Mouse (Mus musculus) erythroblast, adult 5-6 weeks (primary cell): ENCODE data around the gene Gm3269. TPM values are rescaled to one million over a fixed set of nuclear protein-coding genes. Genes with fewer than 3 reads are reported as not detected.
"Not testable (repeated sequence)": the region's sequence is repeated elsewhere in the genome, so short reads cannot be mapped to it uniquely, and the experiment has no call there.

ENCODE experiments used
- ATAC-seq: replicated peaks from 2 replicates; pipeline ENCODE4 v1.8.0; 2016; ENCODE audit warnings: moderate number of reproducible peaks, mild to moderate bottlenecking, moderate TSS enrichment, inconsistent platforms; ENCODE audit not compliant: poor library complexity, low FRiP score, severe bottlenecking
- total RNA-seq, 2 experiments: library from RNA; stranded (forward) in 1 of 2; stranded (reverse) in 1 of 2; fragments of 150-400 nt in 1 of 2; fragments of 200-764, 138-1000 nt in 1 of 2; gene quantifications; 2 replicates each; pipeline versions ENCODE4 v1.2.3 to v1.2.4; 2015 to 2017; ENCODE audit warnings: low replicate concordance in 2 of 2

The Gm3269 gene
- total RNA-seq (2015; ENCODE audit: low replicate concordance) (not detected in 2 replicates), total RNA-seq (2017; ENCODE audit: low replicate concordance) (not detected in 2 replicates)

DNA sequence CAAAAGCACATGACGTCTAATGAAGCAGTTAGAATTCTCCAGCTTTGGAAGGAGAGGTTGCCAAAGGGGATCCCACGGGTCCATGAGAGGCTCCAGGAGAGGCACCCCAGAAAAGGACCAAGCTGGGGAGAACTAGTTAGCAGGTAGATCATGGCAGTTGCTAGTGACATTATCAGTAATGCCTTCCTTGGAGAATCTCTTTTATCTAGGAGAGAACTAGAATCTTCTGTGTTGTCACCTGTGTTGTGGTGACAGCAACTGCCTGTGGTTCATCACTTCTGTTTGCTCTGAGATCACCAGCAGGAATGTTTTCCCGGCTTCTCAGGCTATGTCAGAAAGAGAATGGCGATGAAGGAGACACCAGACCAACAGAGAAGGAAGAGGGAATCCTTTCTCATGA is at the start of gene Gm3269:
Gene Gm3269 (plus strand): TSS at position 301 of the 400 bp plus-strand sequence.
- not testable (repeated sequence) for ATAC-seq

GRCm38 (mm10) chr14:4806421-4806820 is 31.5 kb upstream of the Gm3269 start:
- ATAC-seq = not testable (repeated sequence)

DNA sequence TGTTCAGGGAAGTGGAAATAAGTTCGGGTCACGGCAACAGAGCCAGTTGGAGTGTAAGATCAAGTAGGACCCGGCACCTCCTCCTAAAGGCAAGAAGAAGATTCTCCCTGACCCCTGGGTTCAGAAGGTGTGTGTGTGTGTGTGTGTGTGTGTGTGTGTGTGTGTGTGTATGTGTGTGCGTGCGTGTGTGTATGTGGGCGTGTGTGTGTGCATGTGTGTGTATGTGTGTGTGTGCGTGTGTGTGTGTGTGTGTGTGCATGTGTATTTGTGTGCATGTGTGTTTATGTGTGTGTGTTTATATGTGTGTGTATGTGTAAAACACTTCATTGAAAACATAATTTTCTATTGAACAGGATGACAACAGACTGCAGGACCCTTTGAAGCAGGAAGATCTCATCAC is 16.0 kb upstream of the Gm3269 start:
- not testable (repeated sequence) for ATAC-seq

DNA sequence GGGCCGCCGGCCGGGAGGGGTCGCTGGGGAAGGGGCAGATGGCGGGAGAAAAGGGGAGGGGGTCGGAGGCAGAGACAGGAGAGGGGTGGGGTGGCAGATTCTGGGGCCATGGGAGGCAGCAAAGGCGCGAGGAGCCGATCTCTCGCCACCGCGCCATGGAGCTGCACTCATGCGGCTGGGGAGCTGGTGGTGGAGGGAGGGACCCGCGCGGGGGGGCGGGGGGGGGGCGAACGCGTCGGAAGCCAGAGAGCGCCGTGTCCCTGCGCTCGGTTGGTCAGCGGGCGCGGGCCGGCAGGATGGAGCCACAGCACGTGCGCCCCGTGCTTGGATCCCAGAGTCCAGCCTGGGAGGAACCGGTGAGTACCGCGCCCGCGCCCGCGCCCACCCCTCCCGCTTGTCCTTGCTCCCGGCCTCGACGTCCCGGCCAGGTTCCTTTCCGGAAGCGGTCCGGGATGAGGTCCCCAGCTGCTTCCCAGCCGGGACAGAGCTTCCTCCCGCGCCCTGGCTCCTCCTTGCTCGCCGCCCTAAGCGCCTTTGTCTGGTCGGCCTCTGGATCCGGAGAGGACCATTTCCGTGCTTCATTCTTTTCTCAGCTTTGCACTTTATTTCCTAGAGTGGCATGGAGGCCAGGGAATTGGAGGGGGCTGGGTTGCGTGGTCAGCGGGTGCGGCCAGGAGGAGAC is 17.5 kb downstream of the Gm3269 start, which contains the start of gene Gm3264:
Gene Gm3264 (plus strand): TSS at position 278 of the 682 bp plus-strand sequence.
- ATAC-seq = not testable (repeated sequence)

DNA sequence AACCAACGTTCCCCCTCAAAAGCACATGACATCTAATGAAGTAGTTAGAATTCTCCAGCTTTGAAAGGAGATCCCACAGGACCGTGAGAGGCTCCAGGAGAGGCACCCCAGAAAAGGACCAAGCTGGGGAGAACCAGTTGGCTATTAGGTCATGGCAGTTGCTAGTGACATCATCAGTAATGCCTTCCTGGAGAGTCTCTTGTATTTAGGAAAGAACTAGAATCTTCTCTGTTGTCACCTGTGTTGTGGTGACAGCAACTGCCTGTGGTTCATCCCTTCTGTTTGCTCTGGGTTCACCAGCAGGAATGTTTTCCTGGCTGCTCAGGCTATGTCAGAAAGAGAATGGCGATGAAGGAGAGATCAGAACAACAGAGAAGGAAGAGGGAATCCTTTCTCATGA is 54.2 kb downstream of the Gm3269 start, which contains the start of gene Gm3278:
Gene Gm3278 (plus strand): TSS at position 301 of the 400 bp plus-strand sequence.
- ATAC-seq = not testable (repeated sequence)

Other genes with a start within 250 kb of the Gm3269 start
- not detected in 2 replicates for gene Gm8159, start 205.8 kb upstream of the Gm3269 start, total RNA-seq (2015; ENCODE audit: low replicate concordance)
- 2.1 TPM in 1 of 2 replicates, not detected in the other for gene Gm8159, start 205.8 kb upstream of the Gm3269 start, total RNA-seq (2017; ENCODE audit: low replicate concordance)
- not detected in 2 replicates for gene Gm3239, start 173.9 kb upstream of the Gm3269 start, total RNA-seq (2015; ENCODE audit: low replicate concordance)
- gene Gm3239, start 173.9 kb upstream of the Gm3269 start, total RNA-seq (2017; ENCODE audit: low replicate concordance) = not detected in 2 replicates
- not detected in 2 replicates for gene Gm7876, start 128.9 kb upstream of the Gm3269 start, total RNA-seq (2015; ENCODE audit: low replicate concordance)
- gene Gm7876, start 128.9 kb upstream of the Gm3269 start, total RNA-seq (2017; ENCODE audit: low replicate concordance) = not detected in 2 replicates
- not detected in 2 replicates for gene Gm3252, start 111.3 kb upstream of the Gm3269 start, total RNA-seq (2015; ENCODE audit: low replicate concordance)
- gene Gm3252, start 111.3 kb upstream of the Gm3269 start, total RNA-seq (2017; ENCODE audit: low replicate concordance) = not detected in 2 replicates
- gene Gm9602, start 61.8 kb upstream of the Gm3269 start, total RNA-seq (2015; ENCODE audit: low replicate concordance) = not detected in 2 replicates
- gene Gm9602, start 61.8 kb upstream of the Gm3269 start, total RNA-seq (2017; ENCODE audit: low replicate concordance) = not detected in 2 replicates
- gene Gm3264, start 17.5 kb downstream of the Gm3269 start, total RNA-seq (2015; ENCODE audit: low replicate concordance) = not detected in 2 replicates
- gene Gm3264, start 17.5 kb downstream of the Gm3269 start, total RNA-seq (2017; ENCODE audit: low replicate concordance) = not detected in 2 replicates
- gene Gm3278, start 54.3 kb downstream of the Gm3269 start, total RNA-seq (2015; ENCODE audit: low replicate concordance) = not detected in 2 replicates
- not detected in 2 replicates for gene Gm3278, start 54.3 kb downstream of the Gm3269 start, total RNA-seq (2017; ENCODE audit: low replicate concordance)
- gene Gm8297, start 145.8 kb downstream of the Gm3269 start, total RNA-seq (2015; ENCODE audit: low replicate concordance) = not detected in 2 replicates
- not detected in 2 replicates for gene Gm8297, start 145.8 kb downstream of the Gm3269 start, total RNA-seq (2017; ENCODE audit: low replicate concordance)
- not detected in 2 replicates for gene Gm3298, start 177.8 kb downstream of the Gm3269 start, total RNA-seq (2015; ENCODE audit: low replicate concordance)
- not detected in 2 replicates for gene Gm3298, start 177.8 kb downstream of the Gm3269 start, total RNA-seq (2017; ENCODE audit: low replicate concordance)
- gene 4930555G01Rik, start 212.5 kb downstream of the Gm3269 start, total RNA-seq (2015; ENCODE audit: low replicate concordance) = not detected in 2 replicates
- 0.28 TPM in 1 of 2 replicates, not detected in the other for gene 4930555G01Rik, start 212.5 kb downstream of the Gm3269 start, total RNA-seq (2017; ENCODE audit: low replicate concordance)
- gene Gm8281, start 232.9 kb downstream of the Gm3269 start, total RNA-seq (2015; ENCODE audit: low replicate concordance) = not detected in 2 replicates
- gene Gm8281, start 232.9 kb downstream of the Gm3269 start, total RNA-seq (2017; ENCODE audit: low replicate concordance) = not detected in 2 replicates